Mouse (Mus musculus): ENCODE measurements at regions not wholly inside any gene's neighbourhood (a gene's known extent, or its start where the extent isn't known, plus 50 kb on each side); places are given as distances from the start of the nearest gene placed in this dataset.
"Not testable (repeated sequence)": the region's sequence is repeated elsewhere in the genome, so short reads cannot be mapped to it uniquely, and the experiment has no call there.

- no peak for DNase-seq
- Histone ChIP-seq H3K27ac (ENCODE audit: insufficient read depth, low read length) (no peak overlapping the region), H3K4me3 (replicated peaks; ENCODE audit: insufficient read depth, low read depth, low read length) (no peak overlapping the region), H3K4me1 (ENCODE audit: control insufficient read depth, insufficient read depth, low read length) (no peaks in the 10 kb centered on the region), H3K27me3 (ENCODE audit: control insufficient read depth, insufficient read depth, low read length) (no peaks in the 10 kb centered on the region)
- TF ChIP-seq CTCF (IDR thresholded peaks at IDR 0.05; ENCODE audit: borderline replicate concordance, insufficient read depth, low read depth, low read length) (no peak), POLR2A (IDR thresholded peaks at IDR 0.05; ENCODE audit: borderline replicate concordance, insufficient read depth, low read length) (no peak)
Observed at GRCm38 (mm10) chr6:20028466-20028865, 1162.3 kb downstream of the Ankrd7 start.

- Histone ChIP-seq H3K27me3 (ENCODE audit: control insufficient read depth, insufficient read depth, low read length) (no peaks in the 10 kb centered on the region), H3K4me1 (ENCODE audit: control insufficient read depth, insufficient read depth, low read length) (no peaks in the 10 kb centered on the region), H3K27ac (ENCODE audit: insufficient read depth, low read length) (no peak overlapping the region), H3K4me3 (replicated peaks; ENCODE audit: insufficient read depth, low read depth, low read length) (no peak overlapping the region)
- TF ChIP-seq CTCF (IDR thresholded peaks at IDR 0.05; ENCODE audit: borderline replicate concordance, insufficient read depth, low read depth, low read length) = no peak
- TF ChIP-seq POLR2A (IDR thresholded peaks at IDR 0.05; ENCODE audit: borderline replicate concordance, insufficient read depth, low read length) = no peak
- WGBS = 4% methylated on average over 1 of the region's 1 CpGs
- peak; percentile 32 to 87 for DNase-seq
Observed at GRCm38 (mm10) chr6:20037769-20038168, 1171.7 kb downstream of the Ankrd7 start.

DNA sequence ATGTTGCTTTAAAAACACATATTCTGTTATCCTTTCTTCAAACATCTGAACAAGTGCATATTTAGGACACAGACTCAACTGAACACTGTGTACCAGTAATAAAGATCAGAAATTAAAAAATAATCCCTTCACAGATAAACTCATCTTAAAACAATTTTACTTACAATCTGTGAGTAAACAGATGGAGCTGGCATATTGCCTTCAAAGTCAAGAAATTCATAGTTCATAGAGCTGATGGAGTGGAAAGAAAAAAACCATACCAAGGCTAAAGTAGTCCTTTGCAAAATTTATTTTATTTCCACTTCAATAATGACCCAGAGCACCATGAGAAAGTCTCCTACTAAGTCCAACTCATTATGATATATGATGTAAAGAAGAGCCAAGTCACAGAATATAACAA lies 1136.6 kb upstream of the Kcnd2 start:
- peak in 1 of 2 experiments; percentile 68 for DNase-seq
- H3K27ac ChIP-seq (ENCODE audit: insufficient read depth, low read length) = no peak overlapping the region
- H3K4me1 ChIP-seq (ENCODE audit: control insufficient read depth, insufficient read depth, low read length) = no peaks in the 10 kb centered on the region
- no peak for TF ChIP-seq CTCF (IDR thresholded peaks at IDR 0.05; ENCODE audit: borderline replicate concordance, insufficient read depth, low read depth, low read length)
- TF ChIP-seq POLR2A (IDR thresholded peaks at IDR 0.05; ENCODE audit: borderline replicate concordance, insufficient read depth, low read length) = no peak
- H3K27me3 ChIP-seq (ENCODE audit: control insufficient read depth, insufficient read depth, low read length) = no peaks in the 10 kb centered on the region
- H3K4me3 ChIP-seq (replicated peaks; ENCODE audit: insufficient read depth, low read depth, low read length) = no peak overlapping the region

DNA sequence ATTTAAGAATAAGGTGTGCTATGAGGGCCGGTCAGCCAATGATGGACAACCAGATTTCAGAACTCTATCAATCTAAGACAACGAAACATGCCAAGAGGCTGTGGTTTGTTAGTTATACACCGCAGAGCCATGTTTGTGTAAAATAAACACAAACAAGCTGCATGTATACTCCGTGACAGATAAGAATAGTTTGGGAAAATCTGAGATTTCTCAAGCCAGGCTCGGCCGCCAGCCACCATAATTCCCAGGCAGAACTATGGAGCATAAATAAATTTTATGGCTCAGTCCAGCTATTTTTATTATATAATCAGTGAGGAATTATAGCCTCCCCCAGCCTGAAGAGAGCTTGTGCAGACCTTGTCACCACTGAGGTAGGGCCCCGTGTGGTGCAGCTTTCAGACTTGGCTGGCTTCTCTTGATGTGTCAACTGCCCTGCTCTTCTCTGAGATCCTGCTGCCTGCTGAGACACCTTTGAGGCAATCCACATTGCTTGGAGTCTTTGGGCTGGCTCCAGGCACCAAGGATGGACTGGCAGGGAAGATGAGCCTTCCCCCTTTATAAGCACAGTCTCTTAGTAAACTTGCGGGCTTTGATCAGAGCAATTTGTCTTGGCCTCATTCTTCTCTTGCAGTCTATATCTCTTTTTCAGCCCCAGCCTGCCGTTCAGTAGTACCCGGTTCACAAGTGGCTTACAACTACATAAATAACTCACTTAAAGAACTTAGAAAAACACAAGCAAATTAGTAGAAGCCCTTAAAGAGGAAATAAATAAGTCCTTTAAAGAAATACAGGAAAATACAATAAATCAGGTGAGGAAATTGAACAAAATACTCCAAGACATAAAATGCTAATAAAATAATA lies 1123.0 kb upstream of the Kcnd2 start:
- no peak for TF ChIP-seq CTCF (IDR thresholded peaks at IDR 0.05; ENCODE audit: borderline replicate concordance, insufficient read depth, low read depth, low read length)
- no peak overlapping the region for H3K4me3 ChIP-seq (replicated peaks; ENCODE audit: insufficient read depth, low read depth, low read length)
- no peaks in the 10 kb centered on the region for H3K27me3 ChIP-seq (ENCODE audit: control insufficient read depth, insufficient read depth, low read length)
- 28% methylated on average over 10 of the region's 10 CpGs for WGBS
- peak overlapping the region; percentile 83; the same call in 1 of the 2 replicates for H3K27ac ChIP-seq (ENCODE audit: insufficient read depth, low read length)
- peak; percentile 66 to 84 for DNase-seq
- no peaks in the 10 kb centered on the region; the same call in 1 of the 2 replicates for H3K4me1 ChIP-seq (ENCODE audit: control insufficient read depth, insufficient read depth, low read length)

GRCm38 (mm10) chr6:20133991-20134390 lies 1081.3 kb upstream of the Kcnd2 start:
- WGBS = 80% methylated on average over 22 of the region's 22 CpGs

DNA sequence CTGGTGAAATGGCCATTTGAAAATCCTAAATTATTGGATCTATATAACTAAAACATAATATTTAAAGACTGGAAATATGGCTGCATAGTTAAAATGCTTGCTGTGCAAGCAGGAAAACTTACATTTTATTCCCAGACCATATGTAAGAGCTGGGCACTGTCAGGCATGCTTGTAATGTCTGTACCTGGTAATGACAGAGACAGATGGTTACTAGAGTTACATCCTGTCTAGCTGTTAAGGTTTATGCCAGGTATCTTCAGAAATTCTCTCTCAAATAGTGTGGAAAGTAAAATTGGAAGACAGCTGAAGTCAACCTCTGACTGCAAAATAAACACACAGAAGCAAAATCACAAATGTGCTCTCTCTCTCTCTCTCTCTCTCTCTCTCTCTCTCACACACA lies 1077.8 kb upstream of the Kcnd2 start:
- Histone ChIP-seq H3K4me1 (ENCODE audit: control insufficient read depth, insufficient read depth, low read length) (peaks cover 5% of the 10 kb centered on the region; the same call in 1 of the 2 replicates), H3K4me3 (replicated peaks; ENCODE audit: insufficient read depth, low read depth, low read length) (no peak overlapping the region), H3K27me3 (ENCODE audit: control insufficient read depth, insufficient read depth, low read length) (no peaks in the 10 kb centered on the region), H3K27ac (ENCODE audit: insufficient read depth, low read length) (no peak overlapping the region)
- DNase-seq = peak in 1 of 2 experiments; percentile 81
- TF ChIP-seq POLR2A (IDR thresholded peaks at IDR 0.05; ENCODE audit: borderline replicate concordance, insufficient read depth, low read length) (no peak), CTCF (IDR thresholded peaks at IDR 0.05; ENCODE audit: borderline replicate concordance, insufficient read depth, low read depth, low read length) (no peak)

More at GRCm38 (mm10) chr6:20133991-20134390, 1081.3 kb upstream of the Kcnd2 start:
- not testable (repeated sequence) for H3K4me1 ChIP-seq (ENCODE audit: control insufficient read depth, insufficient read depth, low read length); H3K27me3 ChIP-seq (ENCODE audit: control insufficient read depth, insufficient read depth, low read length); H3K4me3 ChIP-seq (replicated peaks; ENCODE audit: insufficient read depth, low read depth, low read length); H3K27ac ChIP-seq (ENCODE audit: insufficient read depth, low read length)
- peak; percentile 45 to 54 for DNase-seq

Measured in cerebellum, adult 2 months (tissue).